In the genomic region with DNA sequence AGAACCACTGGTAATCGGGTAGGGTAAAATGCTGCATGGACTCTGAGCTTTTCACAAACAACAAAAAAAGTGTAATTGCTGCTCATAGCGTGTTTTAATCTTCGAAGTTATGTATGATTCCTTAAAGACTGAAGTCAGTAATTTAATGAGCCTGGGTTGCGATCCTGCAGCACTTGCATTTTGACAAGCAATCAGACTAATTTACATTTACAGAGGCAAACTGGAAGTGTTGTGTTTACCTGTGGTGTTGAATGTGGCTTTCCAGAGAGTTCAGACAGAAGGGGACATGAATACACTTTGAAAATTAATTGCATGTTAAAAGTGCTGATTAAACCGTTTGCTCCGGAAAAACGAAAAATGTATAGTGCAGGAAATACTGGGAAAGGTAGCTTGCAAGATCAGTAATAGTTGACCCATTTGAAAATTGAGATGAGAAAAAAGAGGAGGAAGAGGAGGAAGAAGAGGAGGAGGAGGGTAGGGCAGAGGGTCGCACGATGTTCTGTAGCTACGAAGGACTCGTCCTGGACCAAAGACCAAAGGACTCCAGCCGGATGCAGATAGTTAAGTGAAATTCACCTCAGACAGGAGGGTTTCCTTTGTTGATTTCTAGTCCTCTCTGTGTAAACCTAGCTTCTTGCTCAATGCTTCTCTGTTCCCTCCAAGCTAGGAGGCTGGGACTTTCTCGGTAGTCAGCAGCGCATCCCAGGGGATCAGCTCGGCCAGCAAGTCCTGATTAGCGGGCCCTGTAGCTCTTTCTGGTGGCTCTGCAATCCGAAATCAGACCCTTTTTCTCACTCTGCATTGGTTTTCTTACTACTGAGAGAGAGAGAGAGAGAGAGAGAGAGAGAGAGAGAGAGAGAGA, we compare ENCODE assay signal across 9 mouse cellular contexts.
DNase-seq lines count a peak whose midpoint lies in the region; ATAC-seq lines count a peak whose summit lies in the region.
"Had no signal": no experiment of that assay in that cellular context is flagged by ENCODE, and none has a peak within 500 bp of the region (broad histone marks: within the 10 kb centered on the region; RNA-seq: fewer than 3 reads in every experiment).

No protein-coding gene starts in this region.

- H3K4me2 ChIP-seq in heart, embryonic 12.5 days: peak overlapping the region; percentile 59
- H3K4me2 ChIP-seq in hindbrain, embryonic 13.5 days: peak overlapping the region; percentile 26

- H3K9ac ChIP-seq in heart, embryonic 12.5 days: no peak overlapping the region
- H3K9ac ChIP-seq in hindbrain, embryonic 13.5 days: no peak overlapping the region

- H3K4me3 ChIP-seq in heart, embryonic 12.5 days: peak overlapping the region; percentile 6; the same call in 1 of the 2 replicates
- H3K4me3 ChIP-seq in hindbrain, embryonic 13.5 days: peak overlapping the region; percentile 8; the same call in 1 of the 2 replicates

- DNase-seq in heart, adult 8-10 months (ENCODE audit: low spot score): no peak
- DNase-seq in right cerebral cortex, postnatal 4 days: peak; percentile 22
- no peak for DNase-seq in right cerebral cortex, adult 18-20 months
- no peak for DNase-seq in frontal cortex, adult 2 months (ENCODE audit: extremely low spot score in 1 of 2, low spot score in 1 of 2)
- no peak for DNase-seq in urinary bladder, postnatal 25 days (ENCODE audit: low spot score)
- DNase-seq: cerebellum, adult 18-20 months had no signal

- H3K36me3 ChIP-seq in heart, embryonic 12.5 days: no peaks in the 10 kb centered on the region
- H3K36me3 ChIP-seq in hindbrain, embryonic 13.5 days: no peaks in the 10 kb centered on the region

- 6% methylated on average over 17 of the region's 17 CpGs for WGBS in heart, embryonic 12.5 days
- WGBS in hindbrain, embryonic 13.5 days: 7% methylated on average over 17 of the region's 17 CpGs

- H3K4me1 ChIP-seq in heart, embryonic 12.5 days (replicated peaks): peaks cover 17% of the 10 kb centered on the region
- peaks cover 21% of the 10 kb centered on the region for H3K4me1 ChIP-seq in hindbrain, embryonic 13.5 days (replicated peaks)

- ATAC-seq in heart, embryonic 12.5 days (ENCODE audit: insufficient number of reproducible peaks, low FRiP score): no peak
- no peak for ATAC-seq in hindbrain, embryonic 13.5 days (ENCODE audit: low FRiP score)
- ATAC-seq in activated CD4-positive, CD25-positive, alpha-beta regulatory T cell, adult 4 months: no peak

- no peaks in the 10 kb centered on the region for H3K9me3 ChIP-seq in heart, embryonic 12.5 days (replicated peaks)
- H3K9me3 ChIP-seq in hindbrain, embryonic 13.5 days: no peaks in the 10 kb centered on the region

- H3K27ac ChIP-seq in heart, embryonic 12.5 days (ENCODE audit: poor library complexity, severe bottlenecking): no peak overlapping the region
- no peak overlapping the region for H3K27ac ChIP-seq in hindbrain, embryonic 13.5 days

- H3K27me3 ChIP-seq in heart, embryonic 12.5 days (replicated peaks): peaks cover 61% of the 10 kb centered on the region
- peaks cover 67% of the 10 kb centered on the region for H3K27me3 ChIP-seq in hindbrain, embryonic 13.5 days
